Mouse (Mus musculus): Measurements from ENCODE around the gene Vsir. TPM values are rescaled to one million over a fixed set of nuclear protein-coding genes. Genes with fewer than 3 reads are reported as not detected.
A peak's percentile ranks its signal among the peaks of the same experiment; 100 is the strongest.

Vsir gene
- polyA plus RNA-seq, 1 experiment from 2014 or later = 4.5 TPM

DNA sequence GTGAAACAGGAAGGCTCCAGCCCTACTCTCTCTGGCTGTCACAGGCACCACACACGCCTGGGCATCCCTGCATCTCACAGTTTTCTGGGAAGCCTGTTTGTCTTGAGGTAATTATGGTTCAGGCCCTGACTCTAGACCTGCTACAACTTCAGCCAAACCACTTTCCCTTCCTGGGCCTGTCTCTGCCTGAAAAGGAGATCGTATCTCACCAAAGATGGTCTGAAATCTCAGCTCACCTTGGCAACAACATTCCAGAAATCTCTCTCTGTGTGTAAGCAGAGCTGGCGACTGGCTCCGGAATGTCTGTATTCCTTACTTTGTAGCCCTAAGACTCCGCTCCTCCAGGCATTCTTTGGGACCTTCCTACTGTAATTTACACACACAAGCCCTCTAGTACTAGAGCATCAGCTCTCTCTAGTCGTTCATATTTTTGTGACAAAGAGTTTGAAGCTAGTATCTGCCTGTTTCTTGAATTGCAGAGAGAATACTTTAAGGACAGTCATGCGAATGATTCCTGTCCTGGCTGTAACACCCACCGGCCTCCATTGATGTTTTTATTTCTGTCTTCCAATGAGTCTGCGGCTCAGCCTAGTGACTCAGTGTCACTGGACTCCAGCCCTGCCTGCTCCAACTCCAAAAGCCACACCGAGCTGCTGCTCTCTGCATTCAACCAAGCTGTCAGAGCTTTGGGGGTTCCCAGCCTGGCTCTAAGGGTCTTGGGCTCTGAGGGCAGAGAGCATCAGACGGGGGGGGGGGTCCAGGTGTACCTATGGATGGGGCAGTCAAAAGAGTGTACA, 8.4 kb downstream of the Vsir start:
- Histone ChIP-seq H3K4me2 (no peak overlapping the region), H3K4me3 (replicated peaks) (no peak overlapping the region), H3K4me1 (peaks cover 20% of the 10 kb centered on the region), H3K36me3 (no peaks in the 10 kb centered on the region), H3K27me3 (replicated peaks) (no peaks in the 10 kb centered on the region), H3K9me3 (replicated peaks) (no peaks in the 10 kb centered on the region), H3K27ac (replicated peaks) (no peak overlapping the region), H3K9ac (replicated peaks) (no peak overlapping the region)
- WGBS = 74% methylated on average over 11 of the region's 11 CpGs
- no peak for ATAC-seq (ENCODE audit: low FRiP score)

- no peaks in the 10 kb centered on the region for H3K36me3 ChIP-seq
- H3K9ac ChIP-seq (replicated peaks) = no peak overlapping the region
- H3K4me2 ChIP-seq = no peak overlapping the region
- no peaks in the 10 kb centered on the region for H3K9me3 ChIP-seq (replicated peaks)
- WGBS = 91% methylated on average over 4 of the region's 4 CpGs
- no peak overlapping the region for H3K4me3 ChIP-seq (replicated peaks)
- peaks cover 22% of the 10 kb centered on the region for H3K4me1 ChIP-seq
- no peak overlapping the region for H3K27ac ChIP-seq (replicated peaks)
- no peaks in the 10 kb centered on the region for H3K27me3 ChIP-seq (replicated peaks)
- no peak for ATAC-seq (ENCODE audit: low FRiP score)
Measured at GRCm38 (mm10) chr10:60357441-60357840, 10.8 kb downstream of the Vsir start.

DNA sequence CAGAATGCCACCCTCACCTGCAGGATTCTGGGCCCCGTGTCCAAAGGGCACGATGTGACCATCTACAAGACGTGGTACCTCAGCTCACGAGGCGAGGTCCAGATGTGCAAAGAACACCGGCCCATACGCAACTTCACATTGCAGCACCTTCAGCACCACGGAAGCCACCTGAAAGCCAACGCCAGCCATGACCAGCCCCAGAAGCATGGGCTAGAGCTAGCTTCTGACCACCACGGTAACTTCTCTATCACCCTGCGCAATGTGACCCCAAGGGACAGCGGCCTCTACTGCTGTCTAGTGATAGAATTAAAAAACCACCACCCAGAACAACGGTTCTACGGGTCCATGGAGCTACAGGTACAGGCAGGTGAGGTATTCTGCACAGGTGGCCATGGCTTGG, 11.2 kb downstream of the Vsir start:
- no peak for ATAC-seq (ENCODE audit: low FRiP score)
- Histone ChIP-seq H3K9me3 (replicated peaks) (no peaks in the 10 kb centered on the region), H3K4me1 (peaks cover 26% of the 10 kb centered on the region), H3K36me3 (no peaks in the 10 kb centered on the region), H3K27ac (replicated peaks) (no peak overlapping the region), H3K4me3 (replicated peaks) (no peak overlapping the region), H3K27me3 (replicated peaks) (no peaks in the 10 kb centered on the region), H3K4me2 (no peak overlapping the region), H3K9ac (replicated peaks) (no peak overlapping the region)
- 96% methylated on average over 14 of the region's 14 CpGs for WGBS

GRCm38 (mm10) chr10:60358776-60359175, 12.1 kb downstream of the Vsir start:
- Histone ChIP-seq H3K36me3 (no peaks in the 10 kb centered on the region), H3K4me2 (no peak overlapping the region), H3K27me3 (replicated peaks) (no peaks in the 10 kb centered on the region), H3K9ac (replicated peaks) (no peak overlapping the region), H3K27ac (replicated peaks) (no peak overlapping the region), H3K9me3 (replicated peaks) (no peaks in the 10 kb centered on the region), H3K4me3 (replicated peaks) (no peak overlapping the region), H3K4me1 (peaks cover 22% of the 10 kb centered on the region)
- no peak for ATAC-seq (ENCODE audit: low FRiP score)
- WGBS = 42% methylated on average over 4 of the region's 4 CpGs

DNA sequence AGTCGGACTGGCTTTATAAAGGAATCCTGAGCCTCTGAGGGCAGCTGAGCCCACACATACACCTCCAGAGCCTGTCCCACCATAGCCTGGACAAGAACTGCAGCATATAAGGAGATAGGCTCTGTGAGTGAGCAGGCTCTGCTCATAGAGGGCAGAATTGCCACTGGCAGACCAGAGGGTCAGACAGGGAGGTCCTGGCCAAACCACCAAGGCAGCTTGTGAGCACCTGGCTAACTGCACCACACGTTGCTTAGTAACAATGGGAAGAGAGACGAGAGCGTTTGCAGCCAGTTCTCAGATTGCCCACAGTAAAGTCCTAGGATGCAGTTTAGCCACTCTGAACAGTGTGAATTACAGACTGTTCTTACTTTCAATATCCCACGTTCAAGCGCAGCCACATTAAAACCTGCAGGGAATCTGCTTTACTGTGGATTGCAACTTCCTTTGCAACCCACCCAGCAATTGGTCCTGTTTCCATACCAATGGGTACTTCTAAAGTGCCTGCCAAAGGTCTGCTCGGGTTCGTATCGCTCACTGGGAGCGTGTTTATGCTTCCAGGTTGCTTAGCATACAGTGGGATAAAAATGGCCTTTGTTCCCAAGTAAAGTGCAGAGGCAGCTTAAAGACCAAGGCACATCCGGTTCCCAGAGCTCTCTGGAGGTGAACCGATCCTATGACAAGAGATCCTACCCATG, 15.1 kb downstream of the Vsir start:
- WGBS = 28% methylated on average over 12 of the region's 12 CpGs
- no peaks in the 10 kb centered on the region for H3K36me3 ChIP-seq
- peaks cover 26% of the 10 kb centered on the region for H3K4me1 ChIP-seq
- H3K4me3 ChIP-seq (replicated peaks) = no peak overlapping the region
- no peak overlapping the region; the same call in 1 of the 2 replicates for H3K4me2 ChIP-seq
- no peaks in the 10 kb centered on the region for H3K27me3 ChIP-seq (replicated peaks)
- no peak overlapping the region for H3K9ac ChIP-seq (replicated peaks)
- peak; percentile 36; the same call in 1 of the 2 replicates for ATAC-seq (ENCODE audit: low FRiP score)
- H3K27ac ChIP-seq (replicated peaks) = peak overlapping the region; percentile 43
- no peaks in the 10 kb centered on the region for H3K9me3 ChIP-seq (replicated peaks)

DNA sequence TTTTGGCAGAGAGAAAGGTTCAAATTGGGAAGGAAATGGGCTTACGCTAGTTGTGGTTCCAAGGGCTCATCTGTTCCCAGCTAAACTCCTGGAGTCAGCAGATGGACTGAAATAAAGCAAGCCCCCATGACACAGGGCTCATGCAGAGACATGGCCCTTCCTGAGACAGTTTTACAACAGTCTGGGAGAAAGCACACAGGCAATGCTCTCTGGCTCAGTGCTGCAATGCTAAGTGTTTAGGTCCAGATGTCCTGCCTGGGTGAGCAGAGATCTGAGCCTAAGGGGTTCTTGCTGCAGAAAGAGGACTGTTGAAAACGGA, 15.6 kb downstream of the Vsir start:
- ATAC-seq (ENCODE audit: low FRiP score) = peak; percentile 40; the same call in 1 of the 2 replicates
- Histone ChIP-seq H3K27ac (replicated peaks) (peak overlapping the region; percentile 43), H3K9me3 (replicated peaks) (no peaks in the 10 kb centered on the region), H3K27me3 (replicated peaks) (no peaks in the 10 kb centered on the region), H3K4me3 (replicated peaks) (no peak overlapping the region), H3K4me2 (no peak overlapping the region), H3K9ac (replicated peaks) (no peak overlapping the region), H3K4me1 (peaks cover 25% of the 10 kb centered on the region), H3K36me3 (no peaks in the 10 kb centered on the region)
- WGBS = 28% methylated on average over 2 of the region's 2 CpGs

- Histone ChIP-seq H3K27me3 (replicated peaks) (no peaks in the 10 kb centered on the region), H3K9me3 (replicated peaks) (no peaks in the 10 kb centered on the region), H3K36me3 (no peaks in the 10 kb centered on the region), H3K4me3 (replicated peaks) (no peak overlapping the region), H3K4me2 (no peak overlapping the region), H3K27ac (replicated peaks) (no peak overlapping the region), H3K9ac (replicated peaks) (no peak overlapping the region), H3K4me1 (peaks cover 23% of the 10 kb centered on the region)
- ATAC-seq (ENCODE audit: low FRiP score) = no peak
- 61% methylated on average over 6 of the region's 6 CpGs for WGBS
Measured at GRCm38 (mm10) chr10:60363426-60363825, 16.8 kb downstream of the Vsir start.

DNA sequence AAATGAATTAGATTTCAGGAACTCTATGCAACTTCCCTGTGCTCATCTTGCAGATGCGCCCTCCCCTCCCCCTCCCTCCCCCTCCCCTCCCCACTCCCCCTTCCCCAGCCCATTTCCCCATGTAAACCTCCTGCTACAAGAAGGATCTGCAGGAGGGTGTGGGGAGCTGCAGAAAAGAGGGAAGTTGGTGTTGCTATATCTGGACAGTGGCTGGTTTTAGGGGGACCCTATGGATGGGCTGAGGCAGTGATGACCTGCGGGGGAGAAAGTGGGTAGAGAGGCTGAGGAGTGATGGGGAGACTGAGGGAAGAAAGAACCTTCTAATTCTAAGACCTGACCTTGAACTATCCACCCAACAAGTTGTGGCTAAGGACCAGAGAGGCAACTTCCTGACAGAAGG, 20.5 kb downstream of the Vsir start:
- no peak overlapping the region for H3K4me2 ChIP-seq
- ATAC-seq (ENCODE audit: low FRiP score) = no peak
- H3K27me3 ChIP-seq (replicated peaks) = no peaks in the 10 kb centered on the region
- H3K4me1 ChIP-seq = peaks cover 21% of the 10 kb centered on the region; the same call in 1 of the 2 replicates
- H3K9me3 ChIP-seq (replicated peaks) = no peaks in the 10 kb centered on the region
- WGBS = 86% methylated on average over 2 of the region's 2 CpGs
- H3K27ac ChIP-seq (replicated peaks) = no peak overlapping the region
- no peak overlapping the region for H3K9ac ChIP-seq (replicated peaks)
- H3K4me3 ChIP-seq (replicated peaks) = no peak overlapping the region
- no peaks in the 10 kb centered on the region for H3K36me3 ChIP-seq

DNA sequence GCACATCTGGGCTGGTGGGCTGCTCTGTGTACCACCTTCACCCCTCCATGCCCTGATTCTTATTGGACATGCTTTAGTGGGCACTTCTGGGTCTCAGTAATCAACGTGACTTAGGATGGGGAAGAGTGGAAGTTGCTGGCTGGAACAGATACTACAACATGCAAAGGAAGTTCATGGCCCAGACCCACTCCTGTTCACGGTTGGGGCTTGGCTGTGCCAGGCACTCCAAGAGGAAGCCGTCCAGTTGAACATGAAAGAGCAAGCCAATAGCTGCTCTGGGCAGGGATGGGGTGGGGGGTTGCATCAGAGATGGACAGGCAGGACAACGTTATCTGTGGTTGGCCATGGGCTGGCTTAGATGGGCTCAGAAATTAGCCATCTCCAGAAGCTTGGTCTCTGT, 21.3 kb downstream of the Vsir start:
- ATAC-seq (ENCODE audit: low FRiP score) = no peak
- H3K4me3 ChIP-seq (replicated peaks) = no peak overlapping the region
- WGBS = 75% methylated on average over 4 of the region's 4 CpGs
- no peak overlapping the region for H3K27ac ChIP-seq (replicated peaks)
- H3K36me3 ChIP-seq = no peaks in the 10 kb centered on the region
- no peaks in the 10 kb centered on the region for H3K9me3 ChIP-seq (replicated peaks)
- no peak overlapping the region for H3K4me2 ChIP-seq
- no peak overlapping the region for H3K9ac ChIP-seq (replicated peaks)
- H3K4me1 ChIP-seq = peaks cover 14% of the 10 kb centered on the region; the same call in 1 of the 2 replicates
- H3K27me3 ChIP-seq (replicated peaks) = no peaks in the 10 kb centered on the region

DNA sequence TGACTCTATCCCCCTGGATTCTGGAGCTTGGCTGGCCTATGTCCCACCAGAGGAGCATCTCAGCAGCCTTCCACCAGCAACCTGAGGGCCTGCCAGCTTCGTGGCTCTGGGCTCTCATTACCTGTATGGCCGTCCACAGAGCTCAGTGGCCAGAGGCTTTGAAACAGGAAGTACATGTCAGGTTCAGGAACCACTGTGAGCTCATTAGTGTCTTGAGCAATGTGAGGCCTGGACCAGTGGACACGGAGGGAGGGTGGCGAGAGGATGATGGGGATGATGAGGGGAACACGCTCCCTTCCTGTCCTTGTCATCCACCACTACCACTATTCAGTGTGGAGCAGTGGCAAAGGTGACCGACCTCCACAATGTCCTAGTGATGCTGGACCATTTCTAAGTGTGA, 22.8 kb downstream of the Vsir start:
- Histone ChIP-seq H3K9ac (replicated peaks) (no peak overlapping the region), H3K9me3 (replicated peaks) (no peaks in the 10 kb centered on the region), H3K4me2 (no peak overlapping the region), H3K4me3 (replicated peaks) (no peak overlapping the region), H3K27me3 (replicated peaks) (no peaks in the 10 kb centered on the region), H3K36me3 (no peaks in the 10 kb centered on the region), H3K4me1 (peaks cover 9% of the 10 kb centered on the region; the same call in 1 of the 2 replicates), H3K27ac (replicated peaks) (no peak overlapping the region)
- no peak for ATAC-seq (ENCODE audit: low FRiP score)
- 87% methylated on average over 6 of the region's 6 CpGs for WGBS

DNA sequence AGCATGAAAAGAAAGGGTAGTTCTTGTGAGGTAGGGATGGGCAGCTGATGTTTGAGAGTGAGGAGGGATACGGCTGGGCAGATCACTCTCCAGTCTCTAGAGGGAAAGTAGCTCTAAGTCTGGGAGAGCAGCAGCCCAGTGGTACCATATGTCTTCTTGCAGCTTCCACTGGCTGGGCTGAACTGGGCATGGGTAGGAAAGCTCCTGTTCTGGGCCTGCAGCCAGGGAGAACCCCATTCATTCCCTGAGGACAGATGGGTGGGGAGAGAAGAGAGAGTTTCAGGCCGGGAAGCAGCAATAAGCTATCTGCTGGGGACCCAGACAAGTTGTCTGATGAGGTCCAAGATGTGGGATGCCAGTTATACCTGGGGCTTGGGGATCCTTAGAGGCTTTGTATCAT, 23.4 kb downstream of the Vsir start:
- Histone ChIP-seq H3K4me1 (peaks cover 9% of the 10 kb centered on the region; the same call in 1 of the 2 replicates), H3K9me3 (replicated peaks) (no peaks in the 10 kb centered on the region), H3K4me2 (no peak overlapping the region), H3K9ac (replicated peaks) (no peak overlapping the region), H3K27ac (replicated peaks) (no peak overlapping the region), H3K4me3 (replicated peaks) (no peak overlapping the region), H3K27me3 (replicated peaks) (no peaks in the 10 kb centered on the region), H3K36me3 (no peaks in the 10 kb centered on the region)
- WGBS = 43% methylated on average over 2 of the region's 2 CpGs
- peak; percentile 52; the same call in 1 of the 2 replicates for ATAC-seq (ENCODE audit: low FRiP score)

GRCm38 (mm10) chr10:60370601-60371061, 24.0 kb downstream of the Vsir start:
- peaks cover 9% of the 10 kb centered on the region; the same call in 1 of the 2 replicates for H3K4me1 ChIP-seq
- no peak overlapping the region for H3K4me2 ChIP-seq
- H3K27ac ChIP-seq (replicated peaks) = no peak overlapping the region
- no peak overlapping the region for H3K9ac ChIP-seq (replicated peaks)
- ATAC-seq (ENCODE audit: low FRiP score) = 0 out of 2 replicates have a peak, but pooled peaks have one; percentile 49
- H3K27me3 ChIP-seq (replicated peaks) = no peaks in the 10 kb centered on the region
- H3K4me3 ChIP-seq (replicated peaks) = no peak overlapping the region
- no peaks in the 10 kb centered on the region for H3K9me3 ChIP-seq (replicated peaks)
- WGBS = 77% methylated on average over 5 of the region's 5 CpGs
- no peaks in the 10 kb centered on the region for H3K36me3 ChIP-seq
